Mouse (Mus musculus): Measurements from ENCODE around the gene Pheta2. TPM values are rescaled to one million over a fixed set of nuclear protein-coding genes. Genes with fewer than 3 reads are reported as not detected.

Pheta2 gene
- total and polyA plus RNA-seq, 3 experiments = 0.08 TPM; not detected in 2

DNA sequence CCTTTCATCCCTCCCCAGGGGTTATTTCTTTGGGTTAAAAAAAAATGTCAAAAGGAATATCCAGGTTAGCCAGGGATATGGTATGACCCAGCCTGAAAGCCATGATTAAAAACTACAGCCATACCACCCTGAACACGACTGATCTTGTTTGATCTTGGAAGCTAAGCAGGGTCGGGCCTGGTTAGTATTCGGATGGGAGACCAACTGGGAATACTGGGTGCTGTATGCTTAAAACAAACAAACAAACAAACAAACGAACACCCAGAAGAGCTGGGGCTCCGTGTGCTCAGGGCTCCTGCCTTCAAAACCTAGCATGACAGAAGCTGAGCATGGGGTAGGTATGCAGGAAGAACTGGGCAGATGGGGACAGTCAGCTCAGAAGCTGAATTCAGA lies 3.8 kb downstream of the Pheta2 start:
- Histone ChIP-seq H3K4me3 (replicated peaks in 1 of 3; ENCODE audit: low read depth in 2 of 3, low read length in 2 of 3, poor library complexity in 1 of 3) (no peak overlapping the region), H3K36me3 (replicated peaks in 1 of 2; ENCODE audit: control insufficient read depth in 1 of 2, insufficient read depth in 1 of 2, low read length in 1 of 2) (no peaks in the 10 kb centered on the region), H3K27ac (ENCODE audit: insufficient read depth, low read depth) (no peak overlapping the region), H3K79me2 (replicated peaks; ENCODE audit: control insufficient read depth, extremely low read depth, insufficient read depth, poor library complexity, severe bottlenecking) (peaks cover 11% of the 10 kb centered on the region), H3K9me3 (replicated peaks; ENCODE audit: low read length) (no peaks in the 10 kb centered on the region), H3K9ac (ENCODE audit: insufficient read depth, low read depth) (no peak overlapping the region), H3K4me1 (ENCODE audit: control insufficient read depth in 1 of 2, insufficient read depth in 2 of 2) (peaks cover 3 to 17% of the 10 kb centered on the region in 2 experiments; a peak in 3 of 4 replicates), H3K27me3 (replicated peaks) (peaks cover 27% of the 10 kb centered on the region), H3K4me2 (ENCODE audit: insufficient read depth, low read depth, poor library complexity, severe bottlenecking) (no peak overlapping the region)
- dilution Hi-C loops (cut with MboI; ENCODE audit: extremely low pct_ligation_motif_present, extremely low pct_unique_long_range_greater_than_20kb, low sequenced_read_pairs) = no loop called here
- no peak for DNase-seq (ENCODE audit: extremely low read depth)
- in situ Hi-C loops (cut with MboI; ENCODE audit: low pct_ligation_motif_present, low pct_unique_long_range_greater_than_20kb, low sequenced_read_pairs) = no loop called here
- TF ChIP-seq CHD1 (IDR thresholded peaks at IDR 0.05; ENCODE audit: low read depth, low read length) (no peak), MAX (IDR thresholded peaks at IDR 0.05; ENCODE audit: low read length) (no peak), PAX5 (IDR thresholded peaks at IDR 0.05; ENCODE audit: low read length) (no peak), TBP (conservative IDR thresholded peaks at IDR 0.05; ENCODE audit: low read depth, low read length) (0 out of 2 replicates have a peak, but pooled peaks have one; percentile 29)

DNA sequence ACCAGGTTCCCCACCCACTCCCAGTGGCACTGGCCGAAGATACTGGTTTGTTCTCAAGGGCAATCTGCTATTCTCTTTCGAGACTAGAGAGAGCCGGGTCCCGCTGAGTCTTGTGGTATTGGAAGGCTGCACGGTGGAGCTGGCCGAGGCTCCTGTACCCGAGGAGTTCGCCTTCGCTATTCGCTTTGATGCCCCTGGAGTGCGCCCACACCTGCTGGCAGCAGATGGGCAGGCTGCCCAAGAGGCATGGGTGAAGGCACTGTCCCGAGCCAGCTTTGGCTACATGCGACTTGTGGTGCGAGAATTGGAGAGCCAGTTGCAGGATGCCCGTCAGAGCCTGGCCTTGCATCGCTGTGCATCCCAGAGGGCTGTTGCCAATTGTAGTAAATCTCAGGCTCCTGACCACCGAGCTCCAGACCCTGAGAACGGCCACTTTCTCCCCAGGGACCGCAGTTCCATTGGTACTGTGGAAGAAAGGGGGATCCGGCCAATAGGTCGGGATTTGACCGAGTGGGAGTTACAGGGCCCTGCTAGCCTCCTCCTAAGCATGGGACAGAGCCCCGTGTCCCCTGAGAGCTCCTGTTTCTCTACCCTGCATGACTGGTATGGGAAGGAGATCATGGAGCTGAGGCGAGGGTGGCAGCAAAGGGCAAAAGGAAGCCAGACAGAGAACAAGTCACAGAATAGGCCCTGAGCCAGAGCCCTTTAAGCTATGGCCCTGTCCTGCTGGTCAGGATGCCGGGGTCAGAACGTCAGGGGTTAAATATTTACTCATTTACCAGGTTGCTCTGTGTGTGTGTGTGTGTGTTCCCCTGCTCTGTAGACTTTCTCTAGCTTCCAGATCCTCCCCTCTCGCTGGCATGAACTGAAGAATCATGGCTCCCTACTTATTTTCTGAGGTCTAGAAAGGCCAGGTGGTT lies 4.9 kb downstream of the Pheta2 start:
- Histone ChIP-seq H3K27ac (ENCODE audit: insufficient read depth, low read depth) (no peak overlapping the region), H3K4me2 (ENCODE audit: insufficient read depth, low read depth, poor library complexity, severe bottlenecking) (no peak overlapping the region), H3K9ac (ENCODE audit: insufficient read depth, low read depth) (no peak overlapping the region), H3K27me3 (replicated peaks) (peaks cover 27% of the 10 kb centered on the region), H3K9me3 (replicated peaks; ENCODE audit: low read length) (no peaks in the 10 kb centered on the region), H3K36me3 (replicated peaks in 1 of 2; ENCODE audit: control insufficient read depth in 1 of 2, insufficient read depth in 1 of 2, low read length in 1 of 2) (peaks cover 9% of the 10 kb centered on the region in 2 experiments), H3K4me1 (ENCODE audit: control insufficient read depth in 1 of 2, insufficient read depth in 2 of 2) (peaks cover 12 to 22% of the 10 kb centered on the region in 2 experiments), H3K79me2 (replicated peaks; ENCODE audit: control insufficient read depth, extremely low read depth, insufficient read depth, poor library complexity, severe bottlenecking) (peaks cover 17% of the 10 kb centered on the region), H3K4me3 (replicated peaks in 1 of 3; ENCODE audit: low read depth in 2 of 3, low read length in 2 of 3, poor library complexity in 1 of 3) (no peak overlapping the region)
- TF ChIP-seq SIN3A (IDR thresholded peaks at IDR 0.05; ENCODE audit: low read length) (no peak), CHD1 (IDR thresholded peaks at IDR 0.05; ENCODE audit: low read depth, low read length) (no peak), JUND (conservative IDR thresholded peaks at IDR 0.05; ENCODE audit: low read depth, low read length) (no peak), CHD2 (IDR thresholded peaks at IDR 0.05; ENCODE audit: low read length) (no peak), HCFC1 (IDR thresholded peaks at IDR 0.05; ENCODE audit: low read depth, low read length) (no peak), E2F4 (IDR thresholded peaks at IDR 0.05; ENCODE audit: insufficient replicate concordance, low read depth, low read length) (no peak), POLR2AphosphoS2 (IDR thresholded peaks at IDR 0.05; ENCODE audit: low read depth, low read length) (no peak), BHLHE40 (IDR thresholded peaks at IDR 0.05; ENCODE audit: low read depth, low read length) (no peak), TCF12 (IDR thresholded peaks at IDR 0.05; ENCODE audit: low read depth, low read length) (no peak), MXI1 (IDR thresholded peaks at IDR 0.05; ENCODE audit: low read depth, low read length) (no peak)
- dilution Hi-C loops (cut with MboI; ENCODE audit: extremely low pct_ligation_motif_present, extremely low pct_unique_long_range_greater_than_20kb, low sequenced_read_pairs) = no loop called here
- DNase-seq (ENCODE audit: extremely low read depth) = no peak
- in situ Hi-C loops (cut with MboI; ENCODE audit: low pct_ligation_motif_present, low pct_unique_long_range_greater_than_20kb, low sequenced_read_pairs) = no loop called here
